Mouse (Mus musculus): ENCODE measurements around the gene Galc.

GRCm38 (mm10) chr12:98303013-98303412, 43.8 kb upstream of the Galc start:
- TF ChIP-seq POLR2A (IDR thresholded peaks at IDR 0.05; ENCODE audit: low read depth, low read length), result no peak
- TF ChIP-seq CTCF (IDR thresholded peaks at IDR 0.05; ENCODE audit: extremely low read depth, insufficient read length, insufficient replicate concordance, low read depth, low read length), result no peak
